Mouse (Mus musculus) stomach, embryonic 16.5 days (tissue): ENCODE results near the gene Gm28053. TPM values are rescaled to one million over a fixed set of nuclear protein-coding genes. Genes with fewer than 3 reads are reported as not detected.
A peak's percentile ranks its signal among the peaks of the same experiment; 100 is the strongest.

ENCODE experiments used
- ATAC-seq: fragments of 200-750 bp; cut with Nextera tagmentation; 2 replicates; pipeline ENCODE4 v1.8.0; 2017; ENCODE audit warnings: moderate number of reproducible peaks, moderate TSS enrichment; ENCODE audit not compliant: insufficient read depth, low FRiP score
- H3K27ac ChIP-seq: fragments of 300-500 bp; sonication (generic); 2 replicates; pipeline ENCODE4 v1.5.1; 2014; ENCODE audit warnings: low read length
- H3K27me3 ChIP-seq: fragments of 300-500 bp; sonication (generic); 2 replicates; pipeline ENCODE4 v1.6.1; 2014; ENCODE audit warnings: low read length, control low read depth, mixed read lengths; ENCODE audit not compliant: control insufficient read depth, insufficient read depth
- H3K36me3 ChIP-seq: fragments of 300-500 bp; sonication (generic); 2 replicates; pipeline ENCODE4 v1.6.1; 2014; ENCODE audit warnings: low read length; ENCODE audit not compliant: control insufficient read depth, insufficient read depth
- H3K4me1 ChIP-seq: fragments of 300-500 bp; sonication (generic); 2 replicates; pipeline ENCODE4 v1.6.1; 2014; ENCODE audit warnings: low read length, control low read depth, mixed read lengths; ENCODE audit not compliant: control insufficient read depth, insufficient read depth
- H3K4me2 ChIP-seq: fragments of 300-500 bp; sonication (generic); 2 replicates; pipeline ENCODE4 v1.6.1; 2014; ENCODE audit warnings: low read depth, low read length, mixed read lengths
- H3K4me3 ChIP-seq: fragments of 300-500 bp; sonication (generic); replicated peaks from 2 replicates; pipeline ENCODE4 v1.5.1; 2014; ENCODE audit warnings: mild to moderate bottlenecking, low read length
- H3K9ac ChIP-seq: fragments of 300-500 bp; sonication (generic); 2 replicates; pipeline ENCODE4 v1.6.1; 2014; ENCODE audit warnings: low read length
- H3K9me3 ChIP-seq: fragments of 300-500 bp; sonication (generic); replicated peaks from 2 replicates; pipeline ENCODE4 v1.6.1; 2016; ENCODE audit warnings: low read length, control low read depth; ENCODE audit not compliant: control insufficient read depth
- WGBS: fragments of 180-500 bp; shearing (Covaris S2); extraction: QIAGEN DNeasy Blood & Tissue Kit; methylation state at CpG from one replicate; pipeline ENCODE4 v1.1.7; 2014; 5-methylcytosine and 5-hydroxymethylcytosine counted together
- polyA plus RNA-seq: library from polyadenylated mRNA; unstranded; fragments of >200 nt; fragmentation: Nextera tagmentation; extraction: Ambion mirVana; gene quantifications from 2 replicates; pipeline ENCODE4 v1.2.1, GENCODE M21; 2015

Gene Gm28053
- polyA plus RNA-seq, 1 experiment from 2014 or later: 3.2 TPM

DNA sequence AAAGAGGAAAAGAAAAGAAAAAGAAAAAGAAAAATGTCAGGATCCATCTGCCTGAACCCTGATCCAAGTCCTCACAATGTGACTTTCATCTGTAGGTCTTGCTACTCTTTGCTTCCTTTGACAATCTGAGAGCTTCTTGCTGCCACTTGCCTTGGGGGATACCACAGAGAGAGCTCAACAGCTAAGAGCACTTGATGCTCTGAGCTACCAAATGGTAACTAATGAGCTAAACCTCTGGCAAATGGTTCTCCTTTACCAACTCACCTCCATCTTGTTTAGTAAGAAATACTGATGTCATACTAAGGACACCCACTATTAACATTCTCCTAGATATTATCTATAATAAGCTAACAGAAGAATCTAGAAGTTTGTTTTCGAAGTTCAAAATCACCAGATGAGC is 15.3 kb downstream of the Gm28053 start:
- H3K27me3 ChIP-seq: no peaks in the 10 kb centered on the region
- ATAC-seq: no peak
- 92% methylated on average over 1 of the region's 1 CpGs for WGBS
- H3K4me3 ChIP-seq: no peak overlapping the region
- no peak overlapping the region for H3K27ac ChIP-seq
- no peak overlapping the region for H3K4me2 ChIP-seq
- H3K4me1 ChIP-seq: no peaks in the 10 kb centered on the region
- H3K36me3 ChIP-seq: no peaks in the 10 kb centered on the region
- no peaks in the 10 kb centered on the region for H3K9me3 ChIP-seq
- H3K9ac ChIP-seq: no peak overlapping the region

DNA sequence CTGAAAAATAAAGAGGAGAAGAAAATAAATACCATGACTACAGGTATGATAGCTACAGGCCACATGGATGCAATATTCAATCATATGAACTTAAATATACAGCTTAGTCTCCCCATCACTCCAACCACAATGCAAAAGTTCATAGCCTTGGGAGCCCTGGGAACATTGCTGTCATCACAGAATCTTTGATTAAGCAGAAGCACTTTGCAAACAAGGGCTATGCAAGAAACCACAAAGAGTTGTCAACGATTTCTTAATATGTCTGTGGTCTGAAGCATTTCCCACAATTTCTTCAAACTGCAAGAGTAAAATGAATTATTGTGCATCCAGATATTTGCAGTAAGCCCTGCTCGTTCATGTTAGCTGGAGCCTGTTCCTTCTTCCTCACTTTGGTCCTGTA is 18.6 kb downstream of the Gm28053 start:
- ATAC-seq: no peak
- no peak overlapping the region for H3K4me2 ChIP-seq
- H3K4me3 ChIP-seq: no peak overlapping the region
- 0 out of 2 replicates have a peak, but pooled peaks cover 3% of the 10 kb centered on the region for H3K27me3 ChIP-seq
- H3K27ac ChIP-seq: no peak overlapping the region
- WGBS: 66% methylated on average over 2 of the region's 2 CpGs
- H3K9ac ChIP-seq: no peak overlapping the region
- H3K4me1 ChIP-seq: 0 out of 2 replicates have a peak, but pooled peaks cover 3% of the 10 kb centered on the region
- H3K36me3 ChIP-seq: no peaks in the 10 kb centered on the region
- no peaks in the 10 kb centered on the region for H3K9me3 ChIP-seq

DNA sequence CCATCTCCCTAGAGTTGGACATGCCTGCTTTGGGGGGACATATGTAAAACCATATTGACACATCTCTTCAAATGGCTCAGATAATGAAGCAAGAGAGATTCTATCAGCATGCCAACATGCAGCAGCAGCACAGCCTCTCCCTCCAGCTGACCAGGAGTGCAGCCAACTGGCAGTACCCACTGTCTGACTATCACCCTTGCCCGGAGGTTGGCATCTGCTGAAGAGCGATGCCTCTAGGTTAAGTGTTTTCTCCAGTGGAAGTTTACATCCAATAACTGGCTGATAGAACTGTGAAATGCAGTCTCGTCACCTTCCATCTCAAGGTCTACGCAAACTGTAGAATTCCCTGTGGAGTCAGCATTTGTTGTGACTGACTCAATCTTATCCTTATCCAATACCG is 19.3 kb downstream of the Gm28053 start:
- Histone ChIP-seq H3K4me1 (peaks cover 9% of the 10 kb centered on the region), H3K9me3 (no peaks in the 10 kb centered on the region), H3K27ac (no peak overlapping the region), H3K4me3 (no peak overlapping the region), H3K36me3 (no peaks in the 10 kb centered on the region), H3K9ac (no peak overlapping the region), H3K4me2 (no peak overlapping the region), H3K27me3 (peaks cover 8% of the 10 kb centered on the region)
- 87% methylated on average over 5 of the region's 5 CpGs for WGBS
- no peak for ATAC-seq

GRCm38 (mm10) chr6:48738961-48739779 is 20.8 kb downstream of the Gm28053 start, which contains the start of gene Gimap1:
TSS of gene Gimap1 (plus strand) at chr6:48739054.
- no peak for ATAC-seq
- Histone ChIP-seq H3K4me1 (peaks cover 14% of the 10 kb centered on the region), H3K36me3 (no peaks in the 10 kb centered on the region), H3K27me3 (peaks cover 15% of the 10 kb centered on the region), H3K27ac (peak within 1 kb of the TSS; percentile 14; the same call in 1 of the 2 replicates), H3K9ac (0 out of 2 replicates have a peak within 1 kb of the TSS, but pooled peaks have one; percentile 2), H3K4me2 (peak within 1 kb of the TSS; percentile 41; the same call in 1 of the 2 replicates), H3K9me3 (no peaks in the 10 kb centered on the region), H3K4me3 (peak within 1 kb of the TSS; percentile 20)
- 70% methylated on average over 15 of the region's 15 CpGs for WGBS

- peaks cover 14% of the 10 kb centered on the region for H3K4me1 ChIP-seq
- H3K9me3 ChIP-seq: no peaks in the 10 kb centered on the region
- no peak overlapping the region for H3K27ac ChIP-seq
- peaks cover 15% of the 10 kb centered on the region for H3K27me3 ChIP-seq
- WGBS: 75% methylated on average over 3 of the region's 3 CpGs
- no peak for ATAC-seq
- H3K36me3 ChIP-seq: no peaks in the 10 kb centered on the region
- peak overlapping the region; percentile 41; the same call in 1 of the 2 replicates for H3K4me2 ChIP-seq
- H3K9ac ChIP-seq: no peak overlapping the region
- peak overlapping the region; percentile 7; the same call in 1 of the 2 replicates for H3K4me3 ChIP-seq
Observed at GRCm38 (mm10) chr6:48739780-48740055, 21.3 kb downstream of the Gm28053 start.

DNA sequence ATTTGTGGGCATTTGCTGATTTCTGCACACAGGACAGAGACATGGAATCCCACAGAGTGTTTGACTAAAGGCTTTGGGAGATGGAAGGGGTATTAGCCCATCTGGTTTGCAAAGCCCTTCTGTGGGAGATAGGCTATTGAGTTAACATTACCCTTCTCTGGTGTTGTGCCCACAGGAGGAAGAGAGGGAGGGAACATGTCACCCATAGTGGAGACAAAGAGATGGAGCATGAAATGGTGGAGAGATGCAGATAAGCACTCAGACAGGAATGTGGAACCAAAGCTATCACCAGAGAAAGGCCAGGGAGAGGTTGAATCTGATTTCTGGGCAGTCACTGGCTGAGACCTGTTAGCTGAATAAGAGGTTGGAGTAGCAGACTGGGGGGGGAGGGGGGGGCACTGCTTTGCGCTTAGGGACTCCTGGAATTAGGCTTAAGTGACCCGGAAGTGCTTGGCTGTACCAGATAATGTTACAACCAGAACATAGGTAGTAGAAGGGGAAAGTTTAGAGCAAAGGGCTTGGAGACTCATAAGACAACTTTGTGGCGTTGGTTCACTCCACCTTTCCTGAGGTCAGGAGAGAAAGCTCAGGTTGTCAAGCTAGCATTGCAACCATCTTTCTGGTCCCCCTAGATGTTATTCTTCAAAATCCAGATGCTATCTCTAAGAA is 22.2 kb downstream of the Gm28053 start:
- Histone ChIP-seq H3K9ac (peak overlapping the region; percentile 31; the same call in 1 of the 2 replicates), H3K9me3 (no peaks in the 10 kb centered on the region), H3K4me1 (peaks cover 14% of the 10 kb centered on the region), H3K36me3 (no peaks in the 10 kb centered on the region), H3K4me2 (peak overlapping the region; percentile 41), H3K27me3 (peaks cover 15% of the 10 kb centered on the region), H3K4me3 (peak overlapping the region; percentile 8), H3K27ac (peak overlapping the region; percentile 60)
- WGBS: 60% methylated on average over 3 of the region's 3 CpGs
- no peak for ATAC-seq

DNA sequence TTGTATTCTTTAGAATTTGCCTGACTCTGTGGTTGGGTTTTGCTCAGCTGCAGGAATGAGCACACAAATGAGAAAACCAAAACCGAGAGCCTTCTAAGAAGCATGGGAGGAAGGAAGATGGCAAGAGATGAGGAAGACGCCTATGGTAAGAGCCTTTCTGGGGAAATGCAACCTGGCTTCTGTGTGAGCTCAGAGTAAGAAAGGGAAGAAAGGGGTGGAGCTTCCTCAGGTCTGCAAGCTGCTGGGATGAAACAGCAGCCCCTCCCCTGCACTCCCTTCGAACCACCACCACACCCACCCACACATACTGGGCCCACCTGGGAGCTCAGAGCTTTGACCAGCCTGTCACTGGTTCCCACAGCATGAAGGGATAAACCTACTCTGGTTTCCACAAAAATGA is 22.9 kb downstream of the Gm28053 start:
- Histone ChIP-seq H3K4me3 (no peak overlapping the region), H3K4me2 (peak overlapping the region; percentile 85; the same call in 1 of the 2 replicates), H3K9me3 (no peaks in the 10 kb centered on the region), H3K27ac (peak overlapping the region; percentile 60), H3K4me1 (peaks cover 16% of the 10 kb centered on the region), H3K9ac (no peak overlapping the region), H3K27me3 (peaks cover 15% of the 10 kb centered on the region), H3K36me3 (no peaks in the 10 kb centered on the region)
- WGBS: 17% methylated on average over 3 of the region's 3 CpGs
- peak; percentile 39; the same call in 1 of the 2 replicates for ATAC-seq

- Histone ChIP-seq H3K4me1 (peaks cover 16% of the 10 kb centered on the region), H3K4me2 (peak overlapping the region; percentile 85), H3K9me3 (no peaks in the 10 kb centered on the region), H3K4me3 (0 out of 2 replicates have a peak overlapping the region, but pooled peaks have one; percentile 51), H3K36me3 (no peaks in the 10 kb centered on the region), H3K9ac (no peak overlapping the region), H3K27me3 (peaks cover 15% of the 10 kb centered on the region), H3K27ac (peak overlapping the region; percentile 60)
- no peak; the same call in 1 of the 2 replicates for ATAC-seq
- WGBS: 10% methylated on average over 9 of the region's 9 CpGs
Observed at GRCm38 (mm10) chr6:48741711-48742206, 23.4 kb downstream of the Gm28053 start.
